Mouse (Mus musculus) fibroblast of lung, adult 2 months (primary cell): Measurements from ENCODE around the gene Tmem9b.

Experiments
- DNase-seq: peaks from one replicate; pipeline ENCODE4 v3.0.0-alpha.2; 2011; ENCODE audit warnings: low read depth

The Tmem9b gene

GRCm38 (mm10) chr7:109752008-109752925 lies at the start of gene Tmem9b:
Gene Tmem9b, minus strand, starts transcription at chr7:109752875.
- DNase-seq = no peak

DNA sequence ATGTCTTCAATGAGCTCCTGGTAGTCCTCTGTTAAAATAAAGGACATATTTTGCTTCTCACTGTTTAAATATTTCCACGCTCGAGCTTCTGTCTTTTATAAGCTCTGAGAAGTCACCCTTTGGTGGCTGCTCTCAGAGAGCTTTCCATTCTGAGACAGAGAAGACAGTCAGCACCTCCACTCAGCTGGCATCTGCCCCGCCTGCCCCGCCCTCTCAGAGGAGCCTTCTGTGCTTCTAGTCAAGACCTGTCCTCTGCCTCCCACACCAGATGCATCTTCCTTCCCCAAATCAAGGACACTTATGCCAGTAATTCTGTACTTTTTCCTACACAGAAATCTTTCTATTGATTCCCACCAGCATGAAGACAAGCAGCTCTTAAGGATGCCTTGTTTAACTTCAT lies 48.0 kb upstream of the Tmem9b start:
- no peak for DNase-seq

DNA sequence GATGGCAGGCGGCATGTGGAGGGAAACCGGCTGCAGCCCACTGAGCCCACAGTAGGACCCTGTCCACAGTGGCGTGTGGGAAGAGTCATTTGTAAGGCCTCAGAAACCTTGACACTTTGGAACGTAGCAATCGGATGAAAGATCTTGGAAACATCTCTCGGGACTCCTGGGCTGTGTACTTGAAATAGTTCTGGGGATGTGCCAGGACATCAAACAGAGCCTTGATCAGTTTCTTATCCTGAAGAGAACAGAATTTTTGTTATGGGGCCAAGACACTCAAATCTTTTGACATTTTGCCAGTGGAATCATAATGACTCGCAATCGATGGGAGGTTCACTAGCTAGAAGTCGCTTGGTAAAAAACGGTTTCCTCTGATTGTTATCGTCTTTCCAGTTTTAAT lies 46.5 kb upstream of the Tmem9b start:
- DNase-seq = no peak

GRCm38 (mm10) chr7:109795564-109795963 lies 42.9 kb upstream of the Tmem9b start:
- no peak for DNase-seq

DNA sequence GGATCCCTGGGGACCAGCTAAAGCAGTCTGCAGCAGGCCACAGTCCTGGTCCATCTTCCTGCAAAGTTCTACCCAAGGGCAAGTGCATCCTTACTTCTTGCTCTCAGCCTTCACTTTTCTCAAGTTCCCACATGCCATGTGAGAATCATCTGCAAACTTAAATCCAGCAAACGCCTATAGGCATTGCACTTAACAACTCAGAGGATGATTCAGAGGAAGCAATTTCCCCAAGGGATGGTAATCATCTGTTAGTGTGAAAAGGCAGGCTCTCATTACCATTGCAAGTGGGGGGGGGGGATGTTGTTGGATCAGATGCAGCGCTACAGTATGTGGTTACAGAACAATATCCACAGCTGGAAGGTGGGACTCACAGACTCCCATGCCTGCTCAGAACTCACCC lies 41.9 kb upstream of the Tmem9b start:
- DNase-seq = no peak

DNA sequence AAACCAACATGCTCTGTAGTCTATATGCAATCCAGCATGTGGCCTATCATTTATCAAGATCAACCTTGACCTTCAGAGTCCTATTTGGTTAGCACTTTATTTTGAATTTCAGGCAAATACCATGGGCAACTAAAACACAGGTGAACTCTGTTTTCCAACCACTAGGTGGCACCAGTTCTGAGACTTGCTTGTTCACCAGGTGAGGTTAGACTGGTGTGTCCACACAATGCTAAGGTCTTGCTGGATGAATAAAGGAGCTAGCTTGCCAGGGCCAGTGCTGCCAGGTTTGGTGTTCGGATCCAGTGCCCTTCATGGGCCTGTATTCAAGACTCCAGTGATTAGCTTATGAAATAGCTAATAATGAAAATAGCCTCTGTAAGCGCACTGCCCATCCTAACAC lies 40.1 kb upstream of the Tmem9b start:
- DNase-seq = no peak

DNA sequence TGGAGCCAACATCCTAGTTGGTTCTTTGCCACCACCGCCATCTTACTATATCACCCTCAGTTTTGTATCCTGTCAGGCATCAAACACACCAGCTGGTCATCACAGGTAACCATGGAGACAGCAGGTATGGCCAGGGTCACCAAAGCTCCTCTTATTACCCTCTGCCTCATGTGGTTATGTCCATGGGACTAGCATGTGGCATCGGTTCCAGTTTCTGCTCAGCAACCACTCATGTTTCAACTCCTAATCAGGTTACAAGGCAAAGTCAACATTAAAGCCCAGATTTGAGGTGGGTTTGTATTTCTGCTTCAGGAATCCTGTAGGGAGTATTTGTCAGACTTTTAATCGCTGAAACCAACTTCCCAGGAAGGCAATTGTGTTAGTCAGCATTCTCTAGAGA lies 38.1 kb upstream of the Tmem9b start:
- no peak for DNase-seq

DNA sequence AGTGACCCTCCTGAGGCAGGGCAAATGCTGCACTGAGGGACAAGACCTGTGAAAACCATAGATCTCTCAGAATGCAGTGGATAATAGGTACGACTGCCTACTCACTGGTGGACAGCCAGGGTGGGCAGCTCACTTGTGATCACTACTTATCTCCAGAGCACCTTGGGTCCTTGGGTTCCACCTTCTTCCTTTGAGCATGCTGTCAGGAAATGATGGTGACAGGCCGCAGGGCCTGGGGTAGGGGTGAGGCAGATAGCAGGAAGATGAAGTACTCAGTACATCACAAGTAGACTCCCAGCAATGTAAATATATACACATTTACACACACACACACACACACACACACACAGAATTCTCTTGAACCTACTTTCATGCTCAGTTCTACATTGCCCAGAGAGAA lies 35.2 kb upstream of the Tmem9b start:
- DNase-seq = no peak

DNA sequence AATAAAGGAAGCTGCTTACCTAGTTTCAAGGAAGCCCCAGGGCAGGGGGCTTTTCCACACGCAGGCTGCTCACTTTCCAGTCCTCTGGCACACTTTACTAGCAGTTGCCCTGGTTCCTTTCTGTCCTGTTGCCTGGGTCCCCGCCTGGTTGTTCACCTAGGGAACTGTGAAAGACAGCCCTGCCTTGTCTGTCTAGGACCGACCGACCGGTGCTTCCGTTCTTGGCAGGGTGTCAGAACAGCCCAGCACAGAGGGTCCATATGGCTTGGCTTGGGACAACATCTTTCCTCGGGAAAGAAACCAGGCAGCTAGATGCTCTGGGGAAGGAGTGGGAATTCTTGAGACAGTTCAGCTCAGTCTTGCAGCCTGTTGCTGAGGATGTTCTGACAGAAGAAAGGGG lies 30.6 kb upstream of the Tmem9b start:
- DNase-seq = no peak

GRCm38 (mm10) chr7:109781470-109782203 lies 29.0 kb upstream of the Tmem9b start, which contains the start of gene Nrip3:
Gene Nrip3, minus strand, starts transcription at chr7:109782025.
- DNase-seq = no peak

- no peak for DNase-seq
These were observed 28.4 kb upstream of the Tmem9b start for GRCm38 (mm10) chr7:109781087-109781469.

DNA sequence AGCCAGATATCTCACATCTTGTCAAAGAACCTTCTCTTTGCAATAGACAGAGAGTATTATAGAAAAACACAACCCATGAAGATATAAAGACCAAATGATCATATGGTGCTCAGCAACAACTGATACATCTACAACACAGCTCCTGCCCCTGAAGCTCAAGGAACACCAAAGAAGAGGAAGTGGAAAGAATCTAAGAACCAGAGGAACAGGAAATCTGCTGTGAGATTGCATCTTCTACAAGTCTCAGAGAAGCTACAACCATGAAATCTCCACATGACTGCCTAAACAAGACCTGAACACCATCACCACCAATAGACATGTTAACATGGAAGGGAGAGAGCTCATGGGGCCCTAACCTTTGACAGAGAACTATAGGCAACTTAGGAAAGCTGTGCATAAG lies 19.6 kb upstream of the Tmem9b start:
- DNase-seq = no peak

- no peak for DNase-seq
These were observed 16.2 kb upstream of the Tmem9b start for GRCm38 (mm10) chr7:109768699-109769383.

DNA sequence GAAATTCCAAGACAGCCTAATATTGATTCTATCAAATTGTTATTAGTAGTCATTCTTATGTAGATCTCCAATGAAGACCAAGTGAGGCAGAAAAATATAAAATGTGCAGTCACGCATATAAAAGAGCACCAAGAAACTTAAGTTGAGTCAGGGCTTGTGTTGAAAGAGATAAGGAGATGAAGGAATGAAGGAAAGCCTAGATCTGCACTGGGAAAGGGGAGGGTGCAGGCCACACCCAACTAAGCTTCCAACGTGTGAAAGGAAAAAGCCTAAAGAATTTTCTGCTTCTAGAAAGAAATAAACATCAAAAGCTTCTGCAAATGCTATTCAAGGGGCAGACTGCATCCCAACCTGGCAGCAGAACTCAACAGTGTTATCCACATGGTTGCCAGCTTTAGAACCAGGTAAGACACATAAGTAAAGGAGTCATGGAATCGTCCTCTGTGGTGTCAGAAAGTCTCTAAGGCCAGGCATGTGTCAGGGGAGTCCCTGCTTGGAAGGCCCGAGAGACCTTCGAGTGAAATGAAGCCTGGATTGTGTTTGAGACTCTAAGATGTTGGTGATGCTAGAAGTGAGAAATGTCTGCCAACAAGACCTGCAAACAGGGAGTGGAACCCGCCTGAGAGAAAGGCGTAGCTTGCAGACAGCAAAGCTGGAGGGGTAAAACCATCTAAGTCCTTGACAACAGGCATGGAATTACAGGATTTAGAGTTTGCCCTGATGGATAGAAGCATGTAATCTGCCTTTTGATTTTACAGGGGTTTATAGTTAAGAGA lies 15.1 kb upstream of the Tmem9b start:
- DNase-seq = no peak

GRCm38 (mm10) chr7:109764009-109764408 lies 11.3 kb upstream of the Tmem9b start:
- DNase-seq = no peak

DNA sequence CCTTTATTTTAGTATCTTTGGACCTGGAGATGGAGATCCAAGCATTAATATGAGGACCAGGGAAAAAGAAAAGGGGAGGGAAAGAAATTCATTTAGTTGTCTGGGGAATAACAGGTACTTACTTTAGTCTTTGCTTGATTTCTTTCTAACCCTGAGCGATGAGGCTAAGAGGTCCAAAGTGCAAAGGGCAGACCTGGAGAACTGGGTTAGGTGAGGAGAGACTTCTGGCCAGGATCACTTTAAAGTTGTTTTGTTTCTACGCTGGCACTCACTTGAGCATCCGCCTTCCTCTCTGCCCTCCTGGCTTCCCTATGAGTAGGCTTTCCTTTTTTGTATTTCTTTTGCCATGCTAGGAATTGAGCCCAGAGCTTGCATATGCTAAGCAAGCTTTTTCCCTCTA lies 3.6 kb upstream of the Tmem9b start:
- DNase-seq = no peak

GRCm38 (mm10) chr7:109754034-109754433 lies 1.4 kb upstream of the Tmem9b start:
- no peak for DNase-seq

- no peak for DNase-seq
These were observed 1.2 kb downstream of the Tmem9b start for GRCm38 (mm10) chr7:109751427-109752007.

GRCm38 (mm10) chr7:109747747-109748146 lies 4.9 kb downstream of the Tmem9b start:
- DNase-seq = no peak

DNA sequence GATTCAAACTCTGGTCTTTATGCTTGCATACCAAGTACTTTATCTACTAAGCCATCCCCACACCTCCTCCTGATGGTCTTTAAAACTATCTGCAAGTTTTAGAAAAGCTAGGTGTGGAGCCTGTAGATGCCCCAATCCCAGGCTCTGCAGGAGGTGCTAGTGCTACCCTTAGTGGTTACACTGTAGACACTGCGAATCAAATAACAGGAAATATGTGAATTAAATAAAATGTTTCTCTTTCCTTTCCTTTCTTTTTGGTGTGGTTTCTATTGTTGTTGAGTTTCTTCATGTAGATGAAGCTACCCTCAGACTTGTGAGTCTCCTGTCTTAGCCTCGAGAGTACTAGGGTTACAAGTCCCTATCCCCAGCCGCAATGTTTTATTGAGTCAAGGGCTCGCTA lies 11.0 kb downstream of the Tmem9b start:
- DNase-seq = no peak

DNA sequence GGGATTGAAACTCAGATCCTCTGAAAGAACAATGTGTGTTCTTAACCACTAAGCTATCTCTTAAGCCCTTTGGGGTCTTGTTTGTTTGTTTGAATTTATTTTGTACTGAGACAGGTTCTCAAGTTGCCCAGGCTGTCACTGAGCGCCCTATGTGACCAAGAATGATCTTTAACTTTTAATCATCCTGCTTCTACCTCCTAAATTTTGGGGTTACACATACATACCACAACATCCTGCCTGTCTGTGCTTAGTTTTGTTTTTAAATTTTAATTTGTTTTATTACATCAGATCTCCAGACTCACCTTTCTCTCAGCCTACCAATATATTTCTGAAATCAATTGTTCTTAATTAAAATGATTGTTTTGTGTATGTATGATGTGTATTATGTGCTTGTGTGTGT lies 11.6 kb downstream of the Tmem9b start:
- DNase-seq = no peak
